Mouse (Mus musculus) myocyte (in vitro differentiated cells): ENCODE data around the gene Cog5. TPM values are rescaled to one million over a fixed set of nuclear protein-coding genes. Genes with fewer than 3 reads are reported as not detected.

Source experiments
- H3K27me3 ChIP-seq: one replicate; pipeline ENCODE4 v1.6.1; 2011; ENCODE audit not compliant: control insufficient read depth, insufficient read depth, insufficient read length
- H3K36me3 ChIP-seq: one replicate; pipeline ENCODE4 v1.6.1; 2011; ENCODE audit not compliant: control insufficient read depth, insufficient read depth
- H3K4me2 ChIP-seq: one replicate; pipeline ENCODE4 v1.6.1; 2011; ENCODE audit warnings: low read depth, control low read depth
- H3K4me3 ChIP-seq: one replicate; pipeline ENCODE4 v1.5.1; 2011; ENCODE audit warnings: mild to moderate bottlenecking, control low read depth, moderate library complexity
- H3K79me2 ChIP-seq: one replicate; pipeline ENCODE4 v1.6.1; 2011; ENCODE audit not compliant: control insufficient read depth, insufficient read depth
- H3ac ChIP-seq: one replicate; pipeline ENCODE4 v1.6.1; 2011; ENCODE audit not compliant: control insufficient read depth, insufficient read length
- CEBPB ChIP-seq: IDR thresholded peaks from 2 replicates; pipeline ENCODE4 v1.6.1; 2011; ENCODE audit warnings: mild to moderate bottlenecking, moderate library complexity; ENCODE audit not compliant: poor library complexity, insufficient read depth, severe bottlenecking
- E2F4 ChIP-seq: IDR thresholded peaks from one replicate; pipeline ENCODE4 v1.6.1; 2011; ENCODE audit warnings: mild to moderate bottlenecking, control low read depth, moderate library complexity; ENCODE audit not compliant: insufficient read depth
- MAX ChIP-seq: IDR thresholded peaks from one replicate; pipeline ENCODE4 v1.6.1; 2011; ENCODE audit warnings: low read depth, mild to moderate bottlenecking, control low read depth
- MYOD1 ChIP-seq, 3 experiments: IDR thresholded peaks; one replicate each; pipeline ENCODE4 v1.6.1; 2011; ENCODE audit warnings: control low read depth in 2 of 3, low read depth in 2 of 3, mild to moderate bottlenecking in 2 of 3, moderate library complexity in 1 of 3; ENCODE audit not compliant: insufficient read length in 2 of 3, control insufficient read depth in 1 of 3
- MYOG ChIP-seq, 3 experiments: IDR thresholded peaks; one replicate each; pipeline ENCODE4 v1.6.1; 2011; ENCODE audit warnings: control low read depth in 2 of 3, low read depth in 2 of 3, mild to moderate bottlenecking in 2 of 3; ENCODE audit not compliant: insufficient read length in 2 of 3, control insufficient read depth in 1 of 3, insufficient read depth in 1 of 3
- POLR2A ChIP-seq: IDR thresholded peaks from one replicate; pipeline ENCODE4 v1.6.1; 2011; ENCODE audit warnings: low read depth, mild to moderate bottlenecking, control low read depth, moderate library complexity; ENCODE audit not compliant: insufficient read length
- POLR2AphosphoS2 ChIP-seq: IDR thresholded peaks from one replicate; pipeline ENCODE4 v1.6.1; 2011; ENCODE audit warnings: low read depth, control low read depth; ENCODE audit not compliant: insufficient read length
- REST ChIP-seq: IDR thresholded peaks from one replicate; pipeline ENCODE4 v1.6.1; 2011; ENCODE audit warnings: mild to moderate bottlenecking, control low read depth, moderate library complexity; ENCODE audit not compliant: insufficient read depth, insufficient read length
- SRF ChIP-seq: IDR thresholded peaks from one replicate; pipeline ENCODE4 v1.6.1; 2011; ENCODE audit warnings: low read depth; ENCODE audit not compliant: control insufficient read depth, insufficient read length
- TCF12 ChIP-seq: IDR thresholded peaks from one replicate; pipeline ENCODE4 v1.6.1; 2011; ENCODE audit warnings: mild to moderate bottlenecking, control low read depth; ENCODE audit not compliant: poor library complexity, insufficient read depth, severe bottlenecking
- TCF3 ChIP-seq: IDR thresholded peaks from one replicate; pipeline ENCODE4 v1.6.1; 2011; ENCODE audit warnings: low read depth, control low read depth; ENCODE audit not compliant: insufficient read length
- USF1 ChIP-seq: IDR thresholded peaks from one replicate; pipeline ENCODE4 v1.6.1; 2011; ENCODE audit warnings: low read depth, mild to moderate bottlenecking, control low read depth, moderate library complexity
- polyA plus RNA-seq: library from polyadenylated mRNA; unstranded; fragments of >200 nt; fragmentation: generic; extraction: Trizol; gene quantifications from one replicate; pipeline ENCODE4 v1.2.1, GENCODE M21; 2012; ENCODE audit warnings: missing spikeins

Cog5 gene
- polyA plus RNA-seq, 1 experiment, result 10.2 TPM

- H3K79me2 ChIP-seq, result no peaks in the 10 kb centered on the region
- H3K36me3 ChIP-seq, result no peaks in the 10 kb centered on the region
- TF ChIP-seq MYOD1 (IDR thresholded peaks at IDR 0.05; ENCODE audit: control insufficient read depth in 1 of 3, insufficient read length in 2 of 3, low read depth in 2 of 3) (no peak), TCF12 (no peak), E2F4 (no peak), MAX (no peak), CEBPB (no peak), TCF3 (no peak), USF1 (no peak), POLR2AphosphoS2 (no peak), REST (no peak), MYOG (IDR thresholded peaks at IDR 0.05; ENCODE audit: control insufficient read depth in 1 of 3, insufficient read depth in 1 of 3, insufficient read length in 2 of 3, low read depth in 2 of 3) (no peak), POLR2A (no peak), SRF (no peak)
- no peak overlapping the region for H3K4me2 ChIP-seq
- no peak overlapping the region for H3K4me3 ChIP-seq
- H3K27me3 ChIP-seq, result no peaks in the 10 kb centered on the region
- no peak overlapping the region for H3ac ChIP-seq
Measured at GRCm38 (mm10) chr12:31835480-31835879, 180.8 kb downstream of the Cog5 start.

GRCm38 (mm10) chr12:31836211-31836610 lies 181.5 kb downstream of the Cog5 start:
- TF ChIP-seq MAX (no peak), POLR2A (no peak)
- Histone ChIP-seq H3ac (no peak overlapping the region), H3K79me2 (no peaks in the 10 kb centered on the region), H3K36me3 (no peaks in the 10 kb centered on the region), H3K27me3 (no peaks in the 10 kb centered on the region), H3K4me3 (no peak overlapping the region), H3K4me2 (no peak overlapping the region)

- Histone ChIP-seq H3K4me3 (no peak overlapping the region), H3K4me2 (no peak overlapping the region), H3ac (no peak overlapping the region), H3K79me2 (no peaks in the 10 kb centered on the region), H3K36me3 (no peaks in the 10 kb centered on the region), H3K27me3 (no peaks in the 10 kb centered on the region)
- TF ChIP-seq MYOD1 (IDR thresholded peaks at IDR 0.05; ENCODE audit: control insufficient read depth in 1 of 3, insufficient read length in 2 of 3, low read depth in 2 of 3) (no peak), CEBPB (peak; percentile 81), POLR2A (no peak), MAX (no peak), TCF12 (no peak)
Measured at GRCm38 (mm10) chr12:31838521-31838920, 183.9 kb downstream of the Cog5 start.

GRCm38 (mm10) chr12:31839249-31839648 lies 184.6 kb downstream of the Cog5 start:
- Histone ChIP-seq H3K36me3 (no peaks in the 10 kb centered on the region), H3K4me3 (no peak overlapping the region), H3K79me2 (no peaks in the 10 kb centered on the region), H3K27me3 (no peaks in the 10 kb centered on the region), H3K4me2 (no peak overlapping the region), H3ac (no peak overlapping the region)
- TF ChIP-seq E2F4, result no peak
- TF ChIP-seq MAX, result no peak
- no peak for TF ChIP-seq CEBPB
- TF ChIP-seq REST, result no peak
- no peak for TF ChIP-seq USF1
- TF ChIP-seq TCF12, result no peak
- TF ChIP-seq MYOD1 (IDR thresholded peaks at IDR 0.05; ENCODE audit: control insufficient read depth in 1 of 3, insufficient read length in 2 of 3, low read depth in 2 of 3), result no peak
- TF ChIP-seq MYOG (IDR thresholded peaks at IDR 0.05; ENCODE audit: control insufficient read depth in 1 of 3, insufficient read depth in 1 of 3, insufficient read length in 2 of 3, low read depth in 2 of 3), result no peak
- no peak for TF ChIP-seq POLR2AphosphoS2
- no peak for TF ChIP-seq POLR2A
- TF ChIP-seq TCF3, result no peak
- TF ChIP-seq SRF, result no peak

GRCm38 (mm10) chr12:31846077-31846476 lies 191.4 kb downstream of the Cog5 start:
- no peak for TF ChIP-seq REST
- no peak for TF ChIP-seq SRF
- no peak for TF ChIP-seq POLR2A
- Histone ChIP-seq H3K4me2 (no peak overlapping the region), H3K79me2 (no peaks in the 10 kb centered on the region), H3ac (no peak overlapping the region), H3K27me3 (no peaks in the 10 kb centered on the region), H3K4me3 (no peak overlapping the region), H3K36me3 (no peaks in the 10 kb centered on the region)
